Mouse (Mus musculus) lung, postnatal 0 days (tissue): ENCODE measurements around the gene Smagp. TPM values are rescaled to one million over a fixed set of nuclear protein-coding genes. Genes with fewer than 3 reads are reported as not detected.
A peak's percentile ranks its signal among the peaks of the same experiment; 100 is the strongest.

Experiments used
- ATAC-seq: fragments of 200-750 bp; cut with Nextera tagmentation; 2 replicates; pipeline ENCODE4 v1.8.0; 2017; ENCODE audit warnings: moderate library complexity
- DNase-seq: peaks from one replicate; pipeline ENCODE4 v3.0.0-alpha.2; 2016; ENCODE audit warnings: low spot score
- H3K27ac ChIP-seq: fragments of 300-500 bp; sonication (generic); 2 replicates; pipeline ENCODE4 v1.5.1; 2014; ENCODE audit warnings: antibody characterized with exemption, mild to moderate bottlenecking, low read length, mixed read lengths
- H3K27me3 ChIP-seq: fragments of 300-500 bp; sonication (generic); replicated peaks from 2 replicates; pipeline ENCODE4 v1.6.1; 2014; ENCODE audit warnings: low read length, mixed read lengths; ENCODE audit not compliant: insufficient read depth
- H3K36me3 ChIP-seq: fragments of 300-500 bp; sonication (generic); 2 replicates; pipeline ENCODE4 v1.6.1; 2014; ENCODE audit warnings: low read length, mixed read lengths; ENCODE audit not compliant: insufficient read depth
- H3K4me1 ChIP-seq: fragments of 300-500 bp; sonication (generic); 2 replicates; pipeline ENCODE4 v1.6.1; 2014; ENCODE audit warnings: antibody characterized with exemption, low read depth, low read length, mixed read lengths; ENCODE audit not compliant: insufficient read depth
- H3K4me2 ChIP-seq: fragments of 300-500 bp; sonication (generic); replicated peaks from 2 replicates; pipeline ENCODE4 v1.6.1; 2014; ENCODE audit warnings: low read depth, mild to moderate bottlenecking, low read length, moderate library complexity, mixed read lengths
- H3K4me3 ChIP-seq: fragments of 300-500 bp; sonication (generic); 2 replicates; pipeline ENCODE4 v1.5.1; 2014; ENCODE audit warnings: low read depth, low read length
- H3K9ac ChIP-seq: fragments of 300-500 bp; sonication (generic); replicated peaks from 2 replicates; pipeline ENCODE4 v1.6.1; 2014; ENCODE audit warnings: low read depth, mild to moderate bottlenecking
- H3K9me3 ChIP-seq: fragments of 300-500 bp; sonication (generic); 2 replicates; pipeline ENCODE4 v1.6.1; 2016; ENCODE audit warnings: low read length, mixed read lengths
- CTCF ChIP-seq: IDR thresholded peaks from 2 replicates; pipeline ENCODE4 v1.5.1; 2016; ENCODE audit warnings: antibody characterized with exemption, mild to moderate bottlenecking
- EP300 ChIP-seq: IDR thresholded peaks from 2 replicates; pipeline ENCODE4 v1.6.1; 2016; ENCODE audit warnings: antibody characterized with exemption, mild to moderate bottlenecking, control low read depth
- WGBS: fragments of 180-500 bp; shearing (Covaris S2); extraction: QIAGEN DNeasy Blood & Tissue Kit; methylation state at CpG from one replicate; pipeline ENCODE4 v1.1.7; 2014; 5-methylcytosine and 5-hydroxymethylcytosine counted together
- polyA plus RNA-seq: library from polyadenylated mRNA; unstranded; fragments of >200 nt; fragmentation: Nextera tagmentation; extraction: Ambion mirVana; gene quantifications from 2 replicates; pipeline ENCODE4 v1.2.1, GENCODE M21; 2015

Smagp gene
- polyA plus RNA-seq, 1 experiment from 2014 or later = 71.8 TPM

DNA sequence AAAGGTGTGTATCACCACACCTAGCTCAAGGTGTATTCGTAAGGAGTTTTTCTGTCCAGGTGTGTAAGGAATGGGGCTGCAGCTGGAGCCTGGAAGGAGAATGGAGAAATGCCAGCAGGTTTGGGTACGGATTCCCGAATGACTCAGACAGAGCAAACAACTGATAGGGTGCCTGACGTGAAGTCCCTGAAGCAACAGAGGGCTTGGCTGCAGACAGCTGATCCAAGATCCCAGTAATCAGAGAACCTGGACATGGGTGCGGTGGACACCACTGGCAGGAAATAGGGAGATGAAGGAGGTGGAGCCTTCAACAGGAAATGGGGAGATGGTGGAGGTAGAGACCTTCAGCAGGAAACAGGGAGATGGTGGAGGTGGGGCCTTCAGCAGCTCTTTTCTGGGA, 4.4 kb downstream of the Smagp start:
- DNase-seq (no peak), ATAC-seq (no peak)
- Histone ChIP-seq H3K27ac (0 out of 2 replicates have a peak overlapping the region, but pooled peaks have one; percentile 2), H3K4me3 (no peak overlapping the region), H3K4me1 (peaks cover 8% of the 10 kb centered on the region; the same call in 1 of the 2 replicates), H3K9me3 (no peaks in the 10 kb centered on the region), H3K27me3 (no peaks in the 10 kb centered on the region), H3K4me2 (no peak overlapping the region), H3K9ac (no peak overlapping the region), H3K36me3 (no peaks in the 10 kb centered on the region)
- TF ChIP-seq EP300 (no peak), CTCF (no peak)
- 55% methylated on average over 5 of the region's 5 CpGs for WGBS

DNA sequence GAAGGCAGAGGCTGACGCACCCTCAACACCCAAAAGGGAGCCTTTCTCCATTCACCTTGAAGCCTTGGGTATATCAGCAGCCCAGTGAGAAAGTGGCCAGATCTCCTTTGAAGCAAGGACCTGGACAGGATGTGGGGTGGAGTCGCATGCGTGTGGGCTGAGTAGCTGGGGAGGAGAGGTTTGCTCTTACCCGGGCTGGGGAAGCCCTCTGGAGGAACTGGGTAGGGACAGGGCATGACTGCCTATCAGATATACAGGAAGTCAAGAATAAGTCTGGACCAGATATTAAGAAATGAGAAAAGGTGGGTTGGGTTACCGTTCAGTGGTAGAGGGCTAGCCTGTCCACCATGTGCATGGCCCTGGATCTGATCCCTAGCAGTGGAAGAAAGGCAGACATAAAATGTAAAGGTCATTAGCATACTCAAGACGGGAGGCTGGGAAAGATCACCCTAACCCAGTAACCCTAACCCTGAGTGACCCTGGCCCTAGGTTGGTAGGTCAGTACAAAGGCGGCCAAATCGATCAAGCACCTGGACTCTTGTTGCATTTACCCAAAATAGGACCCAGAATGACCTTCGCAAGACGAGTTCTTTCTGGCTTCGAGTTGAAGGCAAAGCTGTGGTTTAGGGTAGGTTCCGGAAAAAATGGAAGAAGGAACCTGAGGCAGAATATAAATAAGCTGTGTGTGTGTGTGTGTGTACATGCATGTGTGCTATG, 5.1 kb downstream of the Smagp start:
- H3K27me3 ChIP-seq = no peaks in the 10 kb centered on the region
- DNase-seq (peak; percentile 42), ATAC-seq (peak; percentile 29; the same call in 1 of the 2 replicates)
- H3K27ac ChIP-seq = 0 out of 2 replicates have a peak overlapping the region, but pooled peaks have one; percentile 7
- TF ChIP-seq EP300 (no peak), CTCF (no peak)
- no peaks in the 10 kb centered on the region for H3K36me3 ChIP-seq
- H3K9me3 ChIP-seq = no peaks in the 10 kb centered on the region
- 72% methylated on average over 12 of the region's 12 CpGs for WGBS
- H3K4me3 ChIP-seq = no peak overlapping the region
- H3K4me1 ChIP-seq = peaks cover 5% of the 10 kb centered on the region; the same call in 1 of the 2 replicates
- no peak overlapping the region for H3K9ac ChIP-seq
- H3K4me2 ChIP-seq = no peak overlapping the region

DNA sequence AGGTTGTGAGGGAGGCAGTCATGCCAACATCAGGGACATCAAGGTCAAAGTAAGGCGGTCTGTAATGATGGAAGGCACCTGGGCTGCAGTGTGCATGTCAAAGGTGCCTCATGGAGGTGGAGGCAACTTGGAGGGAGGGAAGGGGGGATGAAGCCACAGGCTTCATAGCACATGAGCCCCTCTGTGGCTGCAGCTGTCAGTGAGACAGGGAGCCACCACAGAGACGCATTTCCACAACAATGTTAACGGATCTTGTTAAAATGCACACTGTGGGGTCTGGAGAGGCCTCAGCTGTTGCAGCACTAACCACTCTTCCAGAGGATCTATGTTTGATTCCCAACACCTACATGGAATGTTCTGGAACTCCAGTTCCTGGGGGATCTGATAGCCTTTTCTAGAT, 6.6 kb downstream of the Smagp start:
- no peaks in the 10 kb centered on the region for H3K36me3 ChIP-seq
- no peak for DNase-seq
- TF ChIP-seq CTCF = no peak
- no peak for TF ChIP-seq EP300
- H3K9me3 ChIP-seq = no peaks in the 10 kb centered on the region
- no peak for ATAC-seq
- 74% methylated on average over 3 of the region's 3 CpGs for WGBS
- no peak overlapping the region for H3K4me3 ChIP-seq
- H3K4me1 ChIP-seq = peaks cover 5% of the 10 kb centered on the region; the same call in 1 of the 2 replicates
- no peak overlapping the region for H3K9ac ChIP-seq
- no peak overlapping the region for H3K4me2 ChIP-seq
- H3K27ac ChIP-seq = no peak overlapping the region
- H3K27me3 ChIP-seq = no peaks in the 10 kb centered on the region

DNA sequence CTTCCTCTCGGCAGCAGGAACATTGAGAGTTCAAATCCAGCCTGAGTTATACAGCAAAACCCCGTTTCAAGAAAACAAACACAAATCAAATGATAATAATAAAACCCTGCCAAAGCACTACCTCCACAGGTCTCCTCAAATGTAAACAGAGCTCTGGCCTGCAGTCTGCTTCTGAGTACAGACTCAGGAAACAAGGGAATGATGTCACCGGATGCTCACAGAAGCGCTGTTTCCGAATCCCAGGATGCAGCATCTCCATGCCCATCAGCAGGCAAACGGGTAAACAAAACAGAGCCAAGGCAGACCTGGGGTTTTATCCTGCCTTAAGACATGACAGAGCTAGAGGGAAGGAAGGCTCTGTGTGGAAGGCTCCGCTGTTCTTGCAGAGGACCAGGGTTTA, 7.9 kb downstream of the Smagp start:
- DNase-seq (peak; percentile 71), ATAC-seq (peak; percentile 75)
- TF ChIP-seq EP300 (peak; percentile 90), CTCF (no peak)
- no peaks in the 10 kb centered on the region for H3K27me3 ChIP-seq
- H3K27ac ChIP-seq = peak overlapping the region; percentile 74
- peaks cover 5% of the 10 kb centered on the region; the same call in 1 of the 2 replicates for H3K4me1 ChIP-seq
- no peak overlapping the region for H3K4me2 ChIP-seq
- H3K36me3 ChIP-seq = no peaks in the 10 kb centered on the region
- no peaks in the 10 kb centered on the region for H3K9me3 ChIP-seq
- no peak overlapping the region for H3K9ac ChIP-seq
- no peak overlapping the region for H3K4me3 ChIP-seq
- WGBS = 41% methylated on average over 7 of the region's 7 CpGs

DNA sequence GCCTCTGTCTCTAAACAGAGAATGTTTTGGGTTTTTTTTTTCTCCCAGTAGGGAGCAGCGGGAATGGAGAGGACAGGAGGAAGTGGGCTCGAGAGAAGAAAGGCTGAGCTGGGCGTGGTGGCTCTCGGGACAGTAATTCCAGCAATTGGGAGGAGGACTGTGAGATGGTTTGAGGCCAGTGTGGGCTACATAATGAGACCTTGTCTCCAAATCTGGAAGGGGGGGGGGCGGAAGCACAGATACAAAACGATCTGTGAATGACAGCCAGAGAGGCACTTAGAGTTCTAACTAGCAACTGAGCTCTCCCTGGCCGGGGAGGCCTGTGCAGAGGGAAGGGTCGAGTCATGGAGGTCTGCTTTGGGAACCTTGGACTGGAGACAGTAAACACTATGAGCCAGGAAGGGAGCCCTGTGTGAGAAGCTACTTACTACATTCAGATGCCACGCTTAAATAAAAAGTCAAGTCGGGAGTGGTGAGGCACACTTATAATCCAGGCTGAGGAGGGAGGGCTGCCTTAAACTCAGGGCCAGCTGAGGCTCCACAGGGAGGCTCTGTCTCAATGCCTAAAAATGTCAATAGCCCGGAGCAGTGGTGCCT, 8.9 kb downstream of the Smagp start:
- no peaks in the 10 kb centered on the region for H3K36me3 ChIP-seq
- ATAC-seq (peak; percentile 30; the same call in 1 of the 2 replicates), DNase-seq (peak; percentile 49)
- H3K4me2 ChIP-seq = no peak overlapping the region
- 10% methylated on average over 11 of the region's 11 CpGs for WGBS
- H3K27ac ChIP-seq = peak overlapping the region; percentile 74
- H3K4me1 ChIP-seq = peaks cover 5% of the 10 kb centered on the region; the same call in 1 of the 2 replicates
- H3K27me3 ChIP-seq = no peaks in the 10 kb centered on the region
- no peaks in the 10 kb centered on the region for H3K9me3 ChIP-seq
- H3K4me3 ChIP-seq = no peak overlapping the region
- no peak overlapping the region for H3K9ac ChIP-seq
- TF ChIP-seq EP300 = peak; percentile 7; the same call in 1 of the 2 replicates
- no peak for TF ChIP-seq CTCF

DNA sequence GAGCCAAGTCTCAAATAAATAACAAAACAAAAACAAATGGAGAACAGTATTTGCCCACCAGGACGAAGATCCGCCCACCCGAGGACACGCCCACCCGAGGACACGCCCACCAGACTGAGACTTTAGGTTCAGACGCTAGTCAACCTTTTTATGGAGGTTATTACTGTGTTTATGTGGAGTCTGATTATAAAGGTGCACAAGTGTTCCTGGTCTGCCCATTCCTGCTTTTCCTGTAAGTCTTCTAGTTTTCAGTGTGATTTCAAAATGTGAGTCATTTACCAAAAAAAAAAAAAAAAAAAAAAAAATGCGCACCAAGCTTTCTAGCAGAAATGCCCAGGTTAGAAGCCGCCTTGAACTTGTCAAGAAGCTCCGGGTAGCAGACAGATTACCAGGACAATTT, 9.5 kb downstream of the Smagp start:
- peaks cover 5% of the 10 kb centered on the region; the same call in 1 of the 2 replicates for H3K4me1 ChIP-seq

More for the DNA sequence above, 9.5 kb downstream of the Smagp start:
- Histone ChIP-seq H3K36me3 (no peaks in the 10 kb centered on the region), H3K9me3 (no peaks in the 10 kb centered on the region), H3K4me3 (no peak overlapping the region), H3K4me2 (no peak overlapping the region), H3K9ac (no peak overlapping the region), H3K27me3 (no peaks in the 10 kb centered on the region), H3K27ac (peak overlapping the region; percentile 74)
- 33% methylated on average over 10 of the region's 10 CpGs for WGBS
- 0 out of 2 replicates have a peak, but pooled peaks have one; percentile 35 for TF ChIP-seq EP300
- TF ChIP-seq CTCF = no peak
- DNase-seq = no peak
- no peak for ATAC-seq
